Mouse (Mus musculus) embryonic stem cell, embryonic (primary cell): ENCODE measurements around the gene Lsm3.

Source experiments
- CTCF ChIA-PET, 4 experiments: fragments of 300-600 bp in 2 of 4; fragments of 350-600 bp in 2 of 4; sonication (Branson Sonifier 250); formaldehyde crosslinking; loops; one replicate each; lab custom pipeline; 2022; ENCODE audit warnings: inconsistent platforms in 2 of 4; lab: Charles Lee
- POLR2A ChIA-PET, 4 experiments: fragments of 300-600 bp in 2 of 4; fragments of 350-600 bp in 2 of 4; sonication (Branson Sonifier 250); formaldehyde crosslinking; loops; one replicate each; lab custom pipeline; 2022; ENCODE audit warnings: antibody characterized with exemption in 4 of 4, inconsistent platforms in 1 of 4; lab: Charles Lee

Lsm3 gene

GRCm38 (mm10) chr6:91532661-91533060 lies 16.9 kb downstream of the Lsm3 start:
- ChIA-PET POLR2A (interaction anchor here in 3 of 4 experiments (0.6 to 2.2 kb wide), 9 partner anchors 8 to 243 kb away, joined by 3 to 9 read pairs (median 3); no protein-coding TSS in a partner anchor), CTCF (interaction anchor here in 3 of 4 experiments (0.6 to 1.5 kb wide), 6 partner anchors 24 to 534 kb away, joined by 3 to 5 read pairs (median 3); no protein-coding TSS in a partner anchor)

GRCm38 (mm10) chr6:91533359-91533758 lies 17.6 kb downstream of the Lsm3 start:
- POLR2A ChIA-PET = interaction anchor here in 2 of 4 experiments (0.6 to 2.2 kb wide), 5 partner anchors 9 to 243 kb away, joined by 3 to 9 read pairs (median 6); no protein-coding TSS in a partner anchor
- CTCF ChIA-PET = interaction anchor here in 3 of 4 experiments (0.7 to 1.5 kb wide), 3 partner anchors 198 to 533 kb away, joined by 4 to 5 read pairs (median 4); no protein-coding TSS in a partner anchor

GRCm38 (mm10) chr6:91533771-91534170 lies 18.0 kb downstream of the Lsm3 start:
- ChIA-PET CTCF (interaction anchor here in 2 of 4 experiments (0.7 to 1.5 kb wide), 2 partner anchors 197 to 368 kb away, joined by 4 read pairs; no protein-coding TSS in a partner anchor), POLR2A (interaction anchor here in 1 of 4 experiments (2.2 kb wide), 1 partner anchor 10 kb away, joined by 9 read pairs; no protein-coding TSS in a partner anchor)

- CTCF ChIA-PET = no interaction called here
- POLR2A ChIA-PET = no interaction called here
These were observed 18.5 kb downstream of the Lsm3 start for GRCm38 (mm10) chr6:91534268-91534667.

- ChIA-PET POLR2A (interaction anchor here in 2 of 4 experiments (0.6 to 1.6 kb wide), 3 partner anchors 8 to 342 kb away, joined by 3 to 4 read pairs (median 3); partner anchors contain the start of gene Ccdc174 (in 1 of the 2)), CTCF (no interaction called here)
These were observed 19.5 kb downstream of the Lsm3 start for GRCm38 (mm10) chr6:91535231-91535630.

GRCm38 (mm10) chr6:91536047-91536765 lies 20.5 kb downstream of the Lsm3 start:
- CTCF ChIA-PET = interaction anchor here in 1 of 4 experiments (0.8 kb wide), 1 partner anchor 9 kb away, joined by 3 read pairs; no protein-coding TSS in a partner anchor

GRCm38 (mm10) chr6:91541276-91541675 lies 25.5 kb downstream of the Lsm3 start:
- ChIA-PET POLR2A (interaction anchor here in 2 of 4 experiments (0.6 to 1.1 kb wide), 4 partner anchors 9 to 125 kb away, joined by 3 to 4 read pairs (median 4); no protein-coding TSS in a partner anchor), CTCF (interaction anchor here in 3 of 4 experiments (0.6 to 1.6 kb wide), 3 partner anchors 13 to 384 kb away, joined by 3 to 5 read pairs (median 4); no protein-coding TSS in a partner anchor)

More at GRCm38 (mm10) chr6:91536047-91536765, 20.5 kb downstream of the Lsm3 start:
- POLR2A ChIA-PET = interaction anchor here in 3 of 4 experiments (0.6 to 1.6 kb wide), 4 partner anchors 9 to 1142 kb away, joined by 3 to 4 read pairs (median 3); partner anchors contain the start of gene Ccdc174 (in 1 of the 3)

GRCm38 (mm10) chr6:91543056-91543455 lies 27.3 kb downstream of the Lsm3 start:
- ChIA-PET CTCF (interaction anchor here in 3 of 4 experiments (0.6 to 1.1 kb wide), 3 partner anchors 15 to 558 kb away, joined by 3 to 5 read pairs (median 3); no protein-coding TSS in a partner anchor), POLR2A (interaction anchor here in 1 of 4 experiments (1.3 kb wide), 1 partner anchor 32 kb away, joined by 3 read pairs; no protein-coding TSS in a partner anchor)

- ChIA-PET POLR2A (interaction anchor here in 1 of 4 experiments (0.7 to 1.1 kb wide), 2 partner anchors 30 to 136 kb away, joined by 3 to 5 read pairs; no protein-coding TSS in a partner anchor), CTCF (interaction anchor here in 3 of 4 experiments (0.6 to 1.1 kb wide), 5 partner anchors 19 to 521 kb away, joined by 3 to 4 read pairs (median 3); no protein-coding TSS in a partner anchor)
These were observed 30.6 kb downstream of the Lsm3 start for GRCm38 (mm10) chr6:91546241-91546884.

- ChIA-PET CTCF (interaction anchor here in 1 of 4 experiments (0.9 kb wide), 2 partner anchors 20 to 487 kb away, joined by 3 to 4 read pairs; no protein-coding TSS in a partner anchor), POLR2A (interaction anchor here in 2 of 4 experiments (0.6 to 0.7 kb wide), 4 partner anchors 15 to 1062 kb away, joined by 3 read pairs; no protein-coding TSS in a partner anchor)
These were observed 31.6 kb downstream of the Lsm3 start for GRCm38 (mm10) chr6:91547313-91547712.

GRCm38 (mm10) chr6:91549621-91550020 lies 33.9 kb downstream of the Lsm3 start:
- ChIA-PET CTCF (no interaction called here), POLR2A (no interaction called here)

GRCm38 (mm10) chr6:91551671-91552070 lies 35.9 kb downstream of the Lsm3 start:
- POLR2A ChIA-PET = no interaction called here

GRCm38 (mm10) chr6:91552693-91553092 lies 37.0 kb downstream of the Lsm3 start:
- ChIA-PET POLR2A (no interaction called here), CTCF (interaction anchor here in 1 of 4 experiments (3.1 kb wide), 1 partner anchor 25 kb away, joined by 13 read pairs; no protein-coding TSS in a partner anchor)

More at GRCm38 (mm10) chr6:91551671-91552070, 35.9 kb downstream of the Lsm3 start:
- CTCF ChIA-PET = interaction anchor here in 2 of 4 experiments (0.6 to 3.1 kb wide), 2 partner anchors 24 to 267 kb away, joined by 5 to 13 read pairs; no protein-coding TSS in a partner anchor

GRCm38 (mm10) chr6:91558565-91558964 lies 42.8 kb downstream of the Lsm3 start:
- ChIA-PET POLR2A (no interaction called here), CTCF (interaction anchor here in 2 of 4 experiments (0.6 to 1.3 kb wide), 2 partner anchors 32 to 272 kb away, joined by 3 read pairs; no protein-coding TSS in a partner anchor)

- ChIA-PET POLR2A (no interaction called here), CTCF (interaction anchor here (0.6 to 1.3 kb wide), 5 partner anchors 17 to 282 kb away, joined by 3 to 5 read pairs (median 3); no protein-coding TSS in a partner anchor)
These were observed 43.6 kb downstream of the Lsm3 start for GRCm38 (mm10) chr6:91559371-91559770.

GRCm38 (mm10) chr6:91560186-91560585 lies 44.5 kb downstream of the Lsm3 start:
- ChIA-PET POLR2A (no interaction called here), CTCF (no interaction called here)

- CTCF ChIA-PET = interaction anchor here in 1 of 4 experiments (0.5 kb wide), 1 partner anchor 192 kb away, joined by 3 read pairs; no protein-coding TSS in a partner anchor
These were observed 47.3 kb downstream of the Lsm3 start for GRCm38 (mm10) chr6:91563031-91563430.

More at GRCm38 (mm10) chr6:91563031-91563430, 47.3 kb downstream of the Lsm3 start:
- POLR2A ChIA-PET = interaction anchor here in 2 of 4 experiments (0.6 to 1.5 kb wide), 2 partner anchors 13 to 101 kb away, joined by 3 read pairs; no protein-coding TSS in a partner anchor
